Mouse (Mus musculus) neural tube, embryonic 12.5 days (tissue): Measurements from ENCODE around the gene Nabp2. TPM values are rescaled to one million over a fixed set of nuclear protein-coding genes. Genes with fewer than 3 reads are reported as not detected.

Experiments
- ATAC-seq: fragments of 200-750 bp; cut with Nextera tagmentation; 2 replicates; pipeline ENCODE4 v1.8.0; 2017; ENCODE audit warnings: low read depth, mild to moderate bottlenecking, moderate TSS enrichment, moderate library complexity; ENCODE audit not compliant: low FRiP score
- H3K27ac ChIP-seq: fragments of 300-500 bp; sonication (generic); 2 replicates; pipeline ENCODE4 v1.5.1; 2016
- H3K27me3 ChIP-seq: fragments of 300-500 bp; sonication (generic); replicated peaks from 2 replicates; pipeline ENCODE4 v1.6.1; 2016; ENCODE audit warnings: mild to moderate bottlenecking
- H3K36me3 ChIP-seq: fragments of 300-500 bp; sonication (generic); 2 replicates; pipeline ENCODE4 v1.6.1; 2016; ENCODE audit warnings: mild to moderate bottlenecking
- H3K4me1 ChIP-seq: fragments of 300-500 bp; sonication (generic); 2 replicates; pipeline ENCODE4 v1.6.1; 2016
- H3K4me2 ChIP-seq: fragments of 300-500 bp; sonication (generic); replicated peaks from 2 replicates; pipeline ENCODE4 v1.6.1; 2016; ENCODE audit warnings: mild to moderate bottlenecking
- H3K4me3 ChIP-seq: fragments of 300-500 bp; sonication (generic); 2 replicates; pipeline ENCODE4 v1.5.1; 2016
- H3K9ac ChIP-seq: fragments of 300-500 bp; sonication (generic); 2 replicates; pipeline ENCODE4 v1.6.1; 2016; ENCODE audit warnings: mild to moderate bottlenecking
- H3K9me3 ChIP-seq: fragments of 300-500 bp; sonication (generic); 2 replicates; pipeline ENCODE4 v1.6.1; 2016; ENCODE audit warnings: mild to moderate bottlenecking
- WGBS: fragments of 180-500 bp; shearing (Covaris S2); methylation state at CpG from one replicate; pipeline ENCODE4 v1.1.7; 2016; 5-methylcytosine and 5-hydroxymethylcytosine counted together
- polyA plus RNA-seq: library from polyadenylated mRNA; unstranded; fragments of >200 nt; fragmentation: Nextera tagmentation; extraction: Ambion mirVana; gene quantifications from 2 replicates; pipeline ENCODE4 v1.2.1, GENCODE M21; 2016

Gene Nabp2
- polyA plus RNA-seq, 1 experiment from 2014 or later = 115 TPM

DNA sequence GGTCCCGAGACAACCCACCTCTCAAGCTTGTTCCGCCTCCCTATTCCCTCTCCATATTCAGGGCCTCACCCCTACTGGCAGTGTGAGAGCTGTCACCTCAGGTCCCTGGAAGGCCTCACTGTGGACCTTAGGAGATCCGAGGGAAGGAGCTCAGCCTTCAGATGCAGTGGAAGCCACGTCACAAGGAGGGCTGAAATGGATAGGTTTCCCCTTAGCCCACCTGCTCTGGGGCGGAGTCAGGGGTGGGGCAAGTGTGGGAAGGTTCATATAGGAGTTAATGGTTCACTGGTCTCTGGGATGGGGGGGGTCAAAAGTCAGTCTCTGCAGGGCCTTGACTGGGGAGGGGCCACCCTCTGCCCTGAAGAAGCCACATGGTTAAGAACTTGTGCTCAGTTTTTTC, 11.0 kb downstream of the Nabp2 start:
- H3K36me3 ChIP-seq = peaks cover 23% of the 10 kb centered on the region
- no peak overlapping the region for H3K4me3 ChIP-seq
- WGBS = 24% methylated on average over 5 of the region's 5 CpGs

GRCm38 (mm10) chr10:128397466-128397865, 13.8 kb downstream of the Nabp2 start:
- Histone ChIP-seq H3K9ac (0 out of 2 replicates have a peak overlapping the region, but pooled peaks have one; percentile 21), H3K4me2 (no peak overlapping the region), H3K27ac (0 out of 2 replicates have a peak overlapping the region, but pooled peaks have one; percentile 12), H3K36me3 (peaks cover 45% of the 10 kb centered on the region), H3K27me3 (no peaks in the 10 kb centered on the region), H3K4me1 (no peaks in the 10 kb centered on the region; the same call in 1 of the 2 replicates), H3K4me3 (no peak overlapping the region), H3K9me3 (no peaks in the 10 kb centered on the region)
- 67% methylated on average over 7 of the region's 7 CpGs for WGBS
- ATAC-seq = no peak

More for the DNA sequence above, 11.0 kb downstream of the Nabp2 start:
- no peaks in the 10 kb centered on the region for H3K9me3 ChIP-seq
- H3K9ac ChIP-seq = no peak overlapping the region
- no peaks in the 10 kb centered on the region for H3K27me3 ChIP-seq
- no peak overlapping the region for H3K4me2 ChIP-seq
- H3K27ac ChIP-seq = no peak overlapping the region
- H3K4me1 ChIP-seq = no peaks in the 10 kb centered on the region; the same call in 1 of the 2 replicates
- no peak for ATAC-seq

GRCm38 (mm10) chr10:128396716-128397264, 14.5 kb downstream of the Nabp2 start:
- no peaks in the 10 kb centered on the region for H3K27me3 ChIP-seq
- peaks cover 51% of the 10 kb centered on the region for H3K36me3 ChIP-seq
- no peak overlapping the region for H3K27ac ChIP-seq
- H3K4me1 ChIP-seq = no peaks in the 10 kb centered on the region; the same call in 1 of the 2 replicates
- H3K9ac ChIP-seq = no peak overlapping the region
- no peak for ATAC-seq
- H3K9me3 ChIP-seq = no peaks in the 10 kb centered on the region
- no peak overlapping the region for H3K4me3 ChIP-seq
- 71% methylated on average over 10 of the region's 10 CpGs for WGBS
- H3K4me2 ChIP-seq = no peak overlapping the region

GRCm38 (mm10) chr10:128396017-128396673, 15.1 kb downstream of the Nabp2 start:
- peaks cover 54% of the 10 kb centered on the region for H3K36me3 ChIP-seq
- H3K4me3 ChIP-seq = no peak overlapping the region
- H3K27me3 ChIP-seq = no peaks in the 10 kb centered on the region
- no peak for ATAC-seq
- H3K9ac ChIP-seq = no peak overlapping the region
- H3K4me1 ChIP-seq = no peaks in the 10 kb centered on the region; the same call in 1 of the 2 replicates
- no peak overlapping the region for H3K27ac ChIP-seq
- no peaks in the 10 kb centered on the region for H3K9me3 ChIP-seq
- H3K4me2 ChIP-seq = no peak overlapping the region
- WGBS = 72% methylated on average over 11 of the region's 11 CpGs

- H3K27ac ChIP-seq = no peak overlapping the region
- H3K36me3 ChIP-seq = peaks cover 95% of the 10 kb centered on the region
- H3K9me3 ChIP-seq = no peaks in the 10 kb centered on the region
- H3K4me3 ChIP-seq = no peak overlapping the region
- no peaks in the 10 kb centered on the region for H3K4me1 ChIP-seq
- ATAC-seq = no peak
- 87% methylated on average over 6 of the region's 6 CpGs for WGBS
- no peaks in the 10 kb centered on the region for H3K27me3 ChIP-seq
- no peak overlapping the region for H3K4me2 ChIP-seq
- H3K9ac ChIP-seq = no peak overlapping the region
These were observed 19.4 kb downstream of the Nabp2 start for GRCm38 (mm10) chr10:128391850-128392249.

DNA sequence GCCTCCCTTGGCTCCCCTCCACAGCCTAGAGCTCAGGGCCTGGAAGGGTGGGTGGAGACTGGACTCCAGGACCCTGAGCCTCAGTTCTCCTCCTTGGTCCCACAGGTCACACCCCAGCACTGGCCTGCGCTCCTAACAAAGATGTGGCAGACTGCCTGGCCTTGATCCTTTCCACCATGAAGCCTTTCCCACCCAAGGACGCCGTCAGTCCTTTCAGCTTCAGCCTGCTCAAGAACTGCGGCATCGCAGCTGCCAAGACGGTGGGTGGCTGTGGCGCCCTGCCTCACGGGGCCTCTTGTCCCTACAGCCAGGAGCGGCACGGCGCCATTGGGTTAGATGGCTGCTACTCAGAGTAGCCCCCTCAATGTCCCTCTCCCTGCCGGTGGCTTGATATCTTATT, 20.9 kb downstream of the Nabp2 start:
- H3K36me3 ChIP-seq = peaks cover 99% of the 10 kb centered on the region
- no peak overlapping the region for H3K27ac ChIP-seq
- H3K4me3 ChIP-seq = no peak overlapping the region
- H3K9ac ChIP-seq = no peak overlapping the region
- H3K9me3 ChIP-seq = no peaks in the 10 kb centered on the region
- no peaks in the 10 kb centered on the region for H3K4me1 ChIP-seq
- no peak overlapping the region for H3K4me2 ChIP-seq
- no peak for ATAC-seq
- no peaks in the 10 kb centered on the region for H3K27me3 ChIP-seq
- 91% methylated on average over 12 of the region's 12 CpGs for WGBS

DNA sequence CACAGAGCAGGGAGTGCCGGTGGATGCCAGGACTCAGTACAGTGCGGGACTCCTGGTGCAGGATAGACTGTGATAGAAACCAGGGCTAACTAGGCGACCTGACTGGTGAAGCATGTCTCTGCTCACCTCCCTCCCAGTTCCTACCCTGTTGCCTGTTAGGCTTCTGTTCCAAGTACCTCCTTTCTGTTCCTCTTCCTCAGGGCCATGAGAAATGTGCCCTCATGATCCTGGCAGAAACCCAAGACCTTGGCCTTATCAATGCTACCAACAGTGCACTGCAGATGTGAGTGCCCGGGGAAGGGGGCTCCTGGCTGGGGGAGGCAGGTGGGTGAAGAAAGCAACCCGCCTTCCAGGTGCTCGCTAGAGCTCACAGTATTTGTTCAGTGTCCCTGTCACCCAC, 21.7 kb downstream of the Nabp2 start:
- 90% methylated on average over 6 of the region's 6 CpGs for WGBS
- Histone ChIP-seq H3K27me3 (no peaks in the 10 kb centered on the region), H3K4me2 (no peak overlapping the region), H3K27ac (no peak overlapping the region), H3K9ac (no peak overlapping the region), H3K4me3 (no peak overlapping the region), H3K36me3 (peaks cover 100% of the 10 kb centered on the region), H3K9me3 (no peaks in the 10 kb centered on the region), H3K4me1 (no peaks in the 10 kb centered on the region)
- no peak for ATAC-seq

- no peak overlapping the region for H3K4me3 ChIP-seq
- no peak for ATAC-seq
- H3K27ac ChIP-seq = no peak overlapping the region
- H3K9me3 ChIP-seq = no peaks in the 10 kb centered on the region
- H3K4me1 ChIP-seq = no peaks in the 10 kb centered on the region
- WGBS = 90% methylated on average over 14 of the region's 14 CpGs
- no peak overlapping the region for H3K9ac ChIP-seq
- no peak overlapping the region for H3K4me2 ChIP-seq
- no peaks in the 10 kb centered on the region for H3K27me3 ChIP-seq
- H3K36me3 ChIP-seq = peaks cover 100% of the 10 kb centered on the region
These were observed 22.4 kb downstream of the Nabp2 start for GRCm38 (mm10) chr10:128388941-128389340.

GRCm38 (mm10) chr10:128385902-128386301, 25.4 kb downstream of the Nabp2 start:
- peaks cover 98% of the 10 kb centered on the region for H3K36me3 ChIP-seq
- no peak overlapping the region for H3K4me2 ChIP-seq
- H3K27me3 ChIP-seq = no peaks in the 10 kb centered on the region
- H3K9ac ChIP-seq = no peak overlapping the region
- H3K9me3 ChIP-seq = no peaks in the 10 kb centered on the region
- no peak overlapping the region for H3K27ac ChIP-seq
- H3K4me1 ChIP-seq = no peaks in the 10 kb centered on the region
- ATAC-seq = no peak
- WGBS = 94% methylated on average over 7 of the region's 7 CpGs
- no peak overlapping the region for H3K4me3 ChIP-seq

DNA sequence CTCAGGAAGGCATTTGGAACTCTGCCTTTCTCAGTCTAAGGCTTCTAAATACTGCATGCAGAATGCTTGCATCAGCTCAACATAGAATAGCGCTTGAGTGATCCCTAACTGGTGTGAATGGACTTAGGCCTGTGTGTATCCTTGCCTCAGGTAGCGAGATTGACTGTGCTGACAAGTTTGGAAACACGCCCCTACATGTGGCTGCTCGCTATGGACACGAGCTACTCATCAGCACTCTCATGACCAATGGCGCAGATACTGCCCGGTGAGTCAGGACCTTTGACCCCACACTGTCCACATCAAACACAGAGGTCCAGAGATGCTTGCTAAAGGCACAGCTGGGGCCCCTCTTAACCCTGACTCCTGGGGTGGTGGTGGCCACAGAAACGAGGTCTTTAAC, 28.8 kb downstream of the Nabp2 start:
- no peak for ATAC-seq
- Histone ChIP-seq H3K36me3 (peaks cover 87% of the 10 kb centered on the region), H3K4me1 (peaks cover 15% of the 10 kb centered on the region), H3K4me3 (no peak overlapping the region), H3K9me3 (no peaks in the 10 kb centered on the region), H3K9ac (no peak overlapping the region), H3K27ac (no peak overlapping the region), H3K27me3 (no peaks in the 10 kb centered on the region), H3K4me2 (no peak overlapping the region)
- WGBS = 86% methylated on average over 8 of the region's 8 CpGs

DNA sequence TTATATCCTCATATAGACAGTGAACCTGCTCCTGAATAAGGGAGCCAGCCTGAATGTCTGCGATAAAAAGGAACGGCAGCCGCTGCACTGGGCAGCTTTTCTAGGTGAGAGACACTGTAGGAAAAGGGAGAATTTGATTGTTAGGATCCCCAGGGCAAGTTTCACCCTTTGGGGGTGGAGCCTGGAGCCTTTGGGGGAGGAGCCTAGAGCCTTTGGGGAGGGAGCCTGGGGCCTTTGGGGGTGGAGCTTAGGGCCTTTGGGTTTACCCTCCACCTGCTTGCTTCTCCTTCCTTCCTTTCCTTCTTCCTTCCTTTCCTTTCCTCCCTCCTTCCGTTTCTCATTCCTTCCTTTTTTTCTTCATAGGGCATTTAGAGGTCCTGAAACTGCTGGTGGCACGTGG, 30.7 kb downstream of the Nabp2 start:
- no peaks in the 10 kb centered on the region for H3K9me3 ChIP-seq
- WGBS = 91% methylated on average over 5 of the region's 5 CpGs
- no peak overlapping the region for H3K4me3 ChIP-seq
- peaks cover 21% of the 10 kb centered on the region for H3K4me1 ChIP-seq
- no peak overlapping the region for H3K9ac ChIP-seq
- H3K36me3 ChIP-seq = peaks cover 67% of the 10 kb centered on the region
- no peak overlapping the region for H3K27ac ChIP-seq
- no peak overlapping the region for H3K4me2 ChIP-seq
- no peak for ATAC-seq
- H3K27me3 ChIP-seq = no peaks in the 10 kb centered on the region

- peaks cover 21% of the 10 kb centered on the region for H3K4me1 ChIP-seq
- H3K27ac ChIP-seq = no peak overlapping the region
- H3K4me2 ChIP-seq = 0 out of 2 replicates have a peak overlapping the region, but pooled peaks have one; percentile 76
- H3K27me3 ChIP-seq = no peaks in the 10 kb centered on the region
- H3K9ac ChIP-seq = no peak overlapping the region
- H3K36me3 ChIP-seq = peaks cover 54% of the 10 kb centered on the region
- no peaks in the 10 kb centered on the region for H3K9me3 ChIP-seq
- H3K4me3 ChIP-seq = no peak overlapping the region
- ATAC-seq = no peak
- WGBS = 97% methylated on average over 7 of the region's 7 CpGs
These were observed 32.0 kb downstream of the Nabp2 start for GRCm38 (mm10) chr10:128379260-128379659.

GRCm38 (mm10) chr10:128378462-128378861, 32.8 kb downstream of the Nabp2 start:
- peaks cover 46% of the 10 kb centered on the region for H3K36me3 ChIP-seq
- peak overlapping the region; percentile 96 for H3K9ac ChIP-seq
- H3K27ac ChIP-seq = no peak overlapping the region
- ATAC-seq = no peak
- peak overlapping the region; percentile 92; the same call in 1 of the 2 replicates for H3K4me3 ChIP-seq
- WGBS = 70% methylated on average over 3 of the region's 3 CpGs
- H3K4me1 ChIP-seq = peaks cover 21% of the 10 kb centered on the region
- H3K4me2 ChIP-seq = peak overlapping the region; percentile 76
- no peaks in the 10 kb centered on the region for H3K27me3 ChIP-seq
- H3K9me3 ChIP-seq = no peaks in the 10 kb centered on the region
